Comparison of ENCODE assay signal across 23 mouse cellular contexts in genomic region chr1:179072935-179073654, GRCm38 (mm10).
DNase-seq lines count a peak whose midpoint lies in the region; ATAC-seq and TF ChIP-seq lines count a peak whose summit lies in the region.
"Had no signal": no experiment of that assay in that cellular context is flagged by ENCODE, and none has a peak within 500 bp of the region (broad histone marks: within the 10 kb centered on the region; RNA-seq: fewer than 3 reads in every experiment).

No protein-coding gene starts in this region.

- H3K4me3 ChIP-seq in forebrain, embryonic 15.5 days = no peak overlapping the region
- H3K4me3 ChIP-seq in forebrain, embryonic 12.5 days (replicated peaks) = no peak overlapping the region
- H3K4me3 ChIP-seq in midbrain, postnatal 0 days (ENCODE audit: low read depth, low read length) = no peak overlapping the region
- no peak overlapping the region for H3K4me3 ChIP-seq in midbrain, embryonic 11.5 days (ENCODE audit: low read depth, low read length)
- H3K4me3 ChIP-seq: erythroblast, embryonic 14.5 days; heart, embryonic 12.5 days; limb, embryonic 15.5 days; midbrain, embryonic 12.5 days; myocyte; neural tube, embryonic 15.5 days; stomach, embryonic 15.5 days had no signal

- no peak overlapping the region for H3K9ac ChIP-seq in forebrain, embryonic 15.5 days (replicated peaks)
- H3K9ac ChIP-seq in forebrain, embryonic 12.5 days = no peak overlapping the region
- no peak overlapping the region for H3K9ac ChIP-seq in midbrain, postnatal 0 days (replicated peaks; ENCODE audit: low read length, poor library complexity, severe bottlenecking)
- H3K9ac ChIP-seq in midbrain, embryonic 11.5 days (ENCODE audit: low read length) = no peak overlapping the region
- H3K9ac ChIP-seq: heart, embryonic 12.5 days; limb, embryonic 15.5 days; liver, postnatal 0 days; midbrain, embryonic 12.5 days; neural tube, embryonic 15.5 days; stomach, embryonic 15.5 days had no signal

- WGBS in forebrain, embryonic 15.5 days = 17% methylated on average over 11 of the region's 11 CpGs
- WGBS in forebrain, embryonic 12.5 days = 32% methylated on average over 11 of the region's 11 CpGs
- 57% methylated on average over 11 of the region's 11 CpGs for WGBS in midbrain, postnatal 0 days
- 63% methylated on average over 11 of the region's 11 CpGs for WGBS in midbrain, embryonic 11.5 days

- H3K4me1 ChIP-seq in forebrain, embryonic 15.5 days = peaks cover 14% of the 10 kb centered on the region
- H3K4me1 ChIP-seq in forebrain, embryonic 12.5 days = no peaks in the 10 kb centered on the region
- no peaks in the 10 kb centered on the region for H3K4me1 ChIP-seq in midbrain, postnatal 0 days (ENCODE audit: insufficient read depth, low read length)
- no peaks in the 10 kb centered on the region for H3K4me1 ChIP-seq in midbrain, embryonic 11.5 days (ENCODE audit: control insufficient read depth, insufficient read depth, low read length)
- H3K4me1 ChIP-seq: limb, embryonic 15.5 days; stomach, embryonic 15.5 days had no signal

- H3K4me2 ChIP-seq in forebrain, embryonic 15.5 days (replicated peaks) = no peak overlapping the region
- no peak overlapping the region for H3K4me2 ChIP-seq in forebrain, embryonic 12.5 days
- no peak overlapping the region for H3K4me2 ChIP-seq in midbrain, postnatal 0 days (ENCODE audit: low read depth, low read length, poor library complexity, severe bottlenecking)
- no peak overlapping the region for H3K4me2 ChIP-seq in midbrain, embryonic 11.5 days
- H3K4me2 ChIP-seq: heart, embryonic 12.5 days; limb, embryonic 15.5 days; midbrain, embryonic 12.5 days; neural tube, embryonic 15.5 days; stomach, embryonic 15.5 days had no signal

- no peaks in the 10 kb centered on the region for H3K36me3 ChIP-seq in forebrain, embryonic 15.5 days
- H3K36me3 ChIP-seq in forebrain, embryonic 12.5 days (replicated peaks) = no peaks in the 10 kb centered on the region
- no peaks in the 10 kb centered on the region for H3K36me3 ChIP-seq in midbrain, postnatal 0 days (ENCODE audit: insufficient read depth, low read length)
- no peaks in the 10 kb centered on the region for H3K36me3 ChIP-seq in midbrain, embryonic 11.5 days (ENCODE audit: control insufficient read depth, insufficient read depth, low read length)
- H3K36me3 ChIP-seq: heart, embryonic 12.5 days; limb, embryonic 15.5 days; midbrain, embryonic 12.5 days; neural tube, embryonic 15.5 days; stomach, embryonic 15.5 days had no signal

- no peak for DNase-seq in midbrain, postnatal 0 days (ENCODE audit: low spot score)
- no peak for DNase-seq in midbrain, embryonic 11.5 days (ENCODE audit: low spot score, missing footprints)
- no peak for DNase-seq in thymus, postnatal 36 days
- no peak for DNase-seq in testis, postnatal 14 days (ENCODE audit: low spot score)
- DNase-seq: adrenal gland, adult 2 months; gastrocnemius, postnatal 25 days; heart, postnatal 36 days; kidney, adult 18-20 months; kidney, postnatal 4 days; layer of hippocampus, postnatal 36 days; liver, postnatal 0 days; thymus, postnatal 14 days had no signal

- 0 out of 2 replicates have a peak, but pooled peaks have one; percentile 43 for ATAC-seq in forebrain, embryonic 15.5 days (replicated peaks)
- ATAC-seq in forebrain, embryonic 12.5 days (ENCODE audit: low FRiP score) = no peak
- ATAC-seq in midbrain, postnatal 0 days (ENCODE audit: low FRiP score) = no peak
- no peak for ATAC-seq in midbrain, embryonic 11.5 days (ENCODE audit: low FRiP score)
- peak; percentile 87 to 88 for ATAC-seq in hematopoietic stem cell, adult 5-6 weeks (replicated peaks in 1 of 2; ENCODE audit: insufficient read depth in 1 of 2, low FRiP score in 2 of 2, low TSS enrichment in 1 of 2, low read depth in 1 of 2, poor library complexity in 2 of 2, severe bottlenecking in 2 of 2)
- ATAC-seq: hindbrain, postnatal 0 days; liver, postnatal 0 days had no signal

- peak; percentile 33; the same call in 1 of the 2 replicates for TF ChIP-seq CTCF in midbrain, postnatal 0 days (IDR thresholded peaks at IDR 0.05)

- peaks cover 8% of the 10 kb centered on the region for H3K27me3 ChIP-seq in forebrain, embryonic 15.5 days
- H3K27me3 ChIP-seq in forebrain, embryonic 12.5 days = peaks cover 49% of the 10 kb centered on the region
- 0 out of 2 replicates have a peak, but pooled peaks cover 4% of the 10 kb centered on the region for H3K27me3 ChIP-seq in midbrain, postnatal 0 days (ENCODE audit: insufficient read depth, low read length)
- no peaks in the 10 kb centered on the region for H3K27me3 ChIP-seq in midbrain, embryonic 11.5 days (ENCODE audit: control insufficient read depth, insufficient read depth, low read length)
- H3K27me3 ChIP-seq: heart, embryonic 12.5 days; limb, embryonic 15.5 days; midbrain, embryonic 12.5 days; neural tube, embryonic 15.5 days; stomach, embryonic 15.5 days had no signal

- no peak overlapping the region for H3K27ac ChIP-seq in forebrain, embryonic 15.5 days (replicated peaks)
- H3K27ac ChIP-seq in forebrain, embryonic 12.5 days = no peak overlapping the region
- no peak overlapping the region for H3K27ac ChIP-seq in midbrain, postnatal 0 days (ENCODE audit: low read depth, low read length)
- H3K27ac ChIP-seq in midbrain, embryonic 11.5 days (ENCODE audit: low read depth, low read length) = no peak overlapping the region
- H3K27ac ChIP-seq: hindbrain, postnatal 0 days; limb, embryonic 15.5 days; midbrain, embryonic 12.5 days; neural tube, embryonic 15.5 days; stomach, embryonic 15.5 days had no signal

- no peaks in the 10 kb centered on the region for H3K9me3 ChIP-seq in forebrain, embryonic 15.5 days
- H3K9me3 ChIP-seq in forebrain, embryonic 12.5 days = no peaks in the 10 kb centered on the region
- no peaks in the 10 kb centered on the region for H3K9me3 ChIP-seq in midbrain, postnatal 0 days (ENCODE audit: low read length)
- no peaks in the 10 kb centered on the region for H3K9me3 ChIP-seq in midbrain, embryonic 11.5 days (ENCODE audit: control insufficient read depth, low read length)
- H3K9me3 ChIP-seq: heart, embryonic 12.5 days; limb, embryonic 15.5 days; midbrain, embryonic 12.5 days; neural tube, embryonic 15.5 days; stomach, embryonic 15.5 days had no signal

Comparison
In these comparisons a context has a peak if more than half of its experiments do, and no peak if none do; other contexts are left out.
1. ATAC-seq: peak in forebrain, embryonic 15.5 days (single experiment) and hematopoietic stem cell, adult 5-6 weeks (2 of 2); none in forebrain, embryonic 12.5 days (single experiment), midbrain, postnatal 0 days (single experiment) and midbrain, embryonic 11.5 days (single experiment).